Mouse (Mus musculus) spleen, adult 2 months (tissue): ENCODE results near the gene Ppcdc. TPM values are rescaled to one million over a fixed set of nuclear protein-coding genes. Genes with fewer than 3 reads are reported as not detected.
A peak's percentile ranks its signal among the peaks of the same experiment; 100 is the strongest.

Experiments used
- DNase-seq, 2 experiments: peaks; one replicate each; pipeline versions ENCODE4 v3.0.0 to v3.0.0-alpha.2; 2012 to 2021; ENCODE audit warnings: low spot score in 2 of 2, low read depth in 1 of 2
- H3K27ac ChIP-seq: fragments of 200-500 bp; 2 replicates; pipeline ENCODE4 v1.5.1; 2012; ENCODE audit warnings: low read length, inconsistent platforms; ENCODE audit not compliant: insufficient read depth
- H3K27me3 ChIP-seq: fragments of 200-500 bp; 2 replicates; pipeline ENCODE4 v1.6.1; 2012; ENCODE audit warnings: mild to moderate bottlenecking, moderate library complexity, low read length, inconsistent platforms; ENCODE audit not compliant: control insufficient read depth, insufficient read depth
- H3K36me3 ChIP-seq: fragments of 200-500 bp; 2 replicates; pipeline ENCODE4 v1.6.1; 2012; ENCODE audit warnings: mild to moderate bottlenecking, low read length, inconsistent platforms; ENCODE audit not compliant: control insufficient read depth, insufficient read depth
- H3K4me1 ChIP-seq: fragments of 200-500 bp; 2 replicates; pipeline ENCODE4 v1.6.1; 2011; ENCODE audit warnings: inconsistent platforms; ENCODE audit not compliant: control insufficient read depth, insufficient read depth, insufficient read length
- H3K4me3 ChIP-seq: fragments of 200-500 bp; 2 replicates; pipeline ENCODE4 v1.5.1; 2011; ENCODE audit warnings: mild to moderate bottlenecking, inconsistent platforms; ENCODE audit not compliant: insufficient read depth, insufficient read length; ENCODE audit errors: extremely low read depth
- CTCF ChIP-seq: fragments of 200-500 bp; IDR thresholded peaks from 2 replicates; pipeline ENCODE4 v1.5.1; 2011; ENCODE audit warnings: mild to moderate bottlenecking, inconsistent platforms; ENCODE audit not compliant: insufficient read depth, insufficient read length, insufficient replicate concordance; ENCODE audit errors: extremely low read depth
- POLR2A ChIP-seq: fragments of 200-500 bp; IDR thresholded peaks from 2 replicates; pipeline ENCODE4 v1.6.1; 2011; ENCODE audit warnings: low read depth, low read length, inconsistent platforms
- WGBS: fragments of 180-500 bp; shearing (Covaris S2); methylation state at CpG from one replicate; pipeline ENCODE4 v1.1.7; 2018; 5-methylcytosine and 5-hydroxymethylcytosine counted together
- polyA plus RNA-seq: library from polyadenylated mRNA; depleted of rRNA; stranded (reverse); fragments of >200 nt; gene quantifications from 2 replicates; pipeline ENCODE4 v1.2.3, GENCODE M21; 2012

Gene Ppcdc
- polyA plus RNA-seq, 1 experiment: 67.0 TPM

DNA sequence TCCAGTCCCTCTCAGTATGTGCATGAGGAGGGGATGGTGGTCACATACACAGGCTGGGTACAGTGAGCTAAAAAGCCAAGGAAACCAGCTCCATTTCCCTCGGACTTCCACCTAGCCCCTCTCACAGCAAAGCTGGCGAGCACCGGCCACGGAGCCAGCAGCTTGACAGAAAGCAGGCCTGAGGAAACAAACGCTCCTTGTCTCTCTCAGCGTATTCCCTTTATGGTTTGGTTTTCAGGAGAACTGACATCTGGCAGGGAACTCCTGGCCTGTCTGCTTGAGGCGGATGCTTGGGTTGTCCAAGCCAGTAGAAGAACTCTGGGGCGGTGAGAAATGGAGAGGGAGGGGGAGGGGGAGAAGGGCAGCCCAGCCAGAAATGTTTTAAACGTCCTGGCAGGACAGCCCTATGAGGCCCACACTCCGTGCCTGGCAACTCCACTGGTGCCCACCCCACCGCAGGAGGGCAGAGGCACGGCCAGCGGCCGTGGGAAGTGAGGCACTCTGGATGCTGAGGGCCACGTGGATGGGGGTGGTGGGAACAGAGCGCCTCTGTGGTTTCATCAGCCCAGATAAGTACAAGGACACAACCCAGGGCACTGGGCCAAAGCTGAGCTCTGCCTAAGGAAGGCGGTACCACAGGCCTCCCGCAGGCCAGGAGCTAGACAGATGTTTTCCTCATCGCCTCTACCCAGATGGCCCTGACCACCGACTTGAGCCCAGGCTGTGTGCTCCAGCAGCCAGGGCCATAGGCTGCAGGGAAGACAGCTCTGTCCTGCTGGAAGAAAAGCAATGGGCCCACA, 19.4 kb downstream of the Ppcdc start:
- peak; percentile 18 to 41 for DNase-seq
- H3K36me3 ChIP-seq: no peaks in the 10 kb centered on the region
- WGBS: 32% methylated on average over 20 of the region's 20 CpGs
- no peaks in the 10 kb centered on the region for H3K27me3 ChIP-seq
- peak overlapping the region; percentile 47; the same call in 1 of the 2 replicates for H3K4me3 ChIP-seq
- H3K4me1 ChIP-seq: peaks cover 19% of the 10 kb centered on the region
- TF ChIP-seq CTCF: no peak
- no peak for TF ChIP-seq POLR2A
- peak overlapping the region; percentile 90 for H3K27ac ChIP-seq

DNA sequence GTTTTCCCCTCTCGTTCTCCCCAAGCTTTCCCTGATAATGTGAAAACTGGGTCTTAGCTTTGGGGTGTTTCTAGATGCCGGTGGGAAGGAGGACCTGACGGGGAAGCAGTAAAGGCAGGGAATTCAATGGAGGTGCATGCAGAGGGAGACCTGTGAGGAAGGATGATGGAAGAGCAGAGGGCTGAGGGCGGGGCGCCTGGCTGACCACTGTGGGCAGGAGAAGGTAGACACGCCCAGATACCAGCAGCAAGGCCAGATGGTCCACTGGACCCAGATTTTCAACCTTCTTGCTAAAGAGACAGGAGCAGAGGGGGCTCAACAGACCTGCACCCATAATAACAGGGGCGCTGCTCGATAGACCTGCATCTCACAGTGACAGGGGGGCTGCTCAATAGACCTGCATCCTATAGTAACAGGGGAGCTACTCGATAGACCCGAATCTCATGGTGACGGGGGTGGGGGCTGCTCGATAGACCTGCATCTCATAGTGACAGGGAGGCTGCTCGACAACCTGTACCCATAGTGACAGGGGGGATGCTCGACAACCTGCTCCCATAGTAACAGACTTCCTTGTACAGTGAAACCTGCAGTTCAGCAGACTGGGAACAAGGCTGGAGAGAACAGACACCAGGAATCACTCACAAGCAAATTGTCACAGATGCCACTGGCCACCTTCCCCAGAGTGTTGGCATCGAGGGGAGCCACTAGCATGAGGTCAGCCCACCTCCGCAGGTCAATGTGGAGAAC, 20.2 kb downstream of the Ppcdc start:
- H3K27ac ChIP-seq: peak overlapping the region; percentile 90; the same call in 1 of the 2 replicates
- H3K4me1 ChIP-seq: peaks cover 19% of the 10 kb centered on the region
- no peak for TF ChIP-seq POLR2A
- TF ChIP-seq CTCF: no peak
- 85% methylated on average over 16 of the region's 16 CpGs for WGBS
- no peak overlapping the region for H3K4me3 ChIP-seq
- no peaks in the 10 kb centered on the region for H3K27me3 ChIP-seq
- DNase-seq: no peak
- H3K36me3 ChIP-seq: peaks cover under 1% of the 10 kb centered on the region; the same call in 1 of the 2 replicates

DNA sequence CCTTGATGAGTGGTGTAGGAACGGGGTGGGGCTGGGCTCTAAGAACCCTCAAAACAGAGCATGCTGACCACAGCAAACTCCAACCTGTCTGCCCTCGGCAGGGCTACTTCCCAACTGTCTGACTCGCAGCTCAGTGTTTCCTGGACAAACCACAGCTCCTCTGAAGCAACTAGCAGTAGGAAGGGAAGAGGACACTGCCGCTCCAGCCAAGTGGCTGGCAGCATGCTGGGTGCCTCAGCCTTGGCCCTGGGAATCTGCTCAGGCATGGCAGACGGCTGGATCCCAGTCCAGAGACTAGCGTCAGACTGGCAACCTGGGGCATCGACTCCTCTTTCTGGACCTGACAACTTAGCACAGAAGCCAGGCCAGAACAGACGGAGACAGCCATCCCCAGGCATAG, 22.6 kb downstream of the Ppcdc start:
- H3K4me1 ChIP-seq: peaks cover 19% of the 10 kb centered on the region
- no peak overlapping the region for H3K4me3 ChIP-seq
- H3K27ac ChIP-seq: no peak overlapping the region
- no peak for DNase-seq
- H3K27me3 ChIP-seq: no peaks in the 10 kb centered on the region
- TF ChIP-seq CTCF (no peak), POLR2A (no peak)
- 61% methylated on average over 8 of the region's 8 CpGs for WGBS
- H3K36me3 ChIP-seq: peaks cover 14% of the 10 kb centered on the region

DNA sequence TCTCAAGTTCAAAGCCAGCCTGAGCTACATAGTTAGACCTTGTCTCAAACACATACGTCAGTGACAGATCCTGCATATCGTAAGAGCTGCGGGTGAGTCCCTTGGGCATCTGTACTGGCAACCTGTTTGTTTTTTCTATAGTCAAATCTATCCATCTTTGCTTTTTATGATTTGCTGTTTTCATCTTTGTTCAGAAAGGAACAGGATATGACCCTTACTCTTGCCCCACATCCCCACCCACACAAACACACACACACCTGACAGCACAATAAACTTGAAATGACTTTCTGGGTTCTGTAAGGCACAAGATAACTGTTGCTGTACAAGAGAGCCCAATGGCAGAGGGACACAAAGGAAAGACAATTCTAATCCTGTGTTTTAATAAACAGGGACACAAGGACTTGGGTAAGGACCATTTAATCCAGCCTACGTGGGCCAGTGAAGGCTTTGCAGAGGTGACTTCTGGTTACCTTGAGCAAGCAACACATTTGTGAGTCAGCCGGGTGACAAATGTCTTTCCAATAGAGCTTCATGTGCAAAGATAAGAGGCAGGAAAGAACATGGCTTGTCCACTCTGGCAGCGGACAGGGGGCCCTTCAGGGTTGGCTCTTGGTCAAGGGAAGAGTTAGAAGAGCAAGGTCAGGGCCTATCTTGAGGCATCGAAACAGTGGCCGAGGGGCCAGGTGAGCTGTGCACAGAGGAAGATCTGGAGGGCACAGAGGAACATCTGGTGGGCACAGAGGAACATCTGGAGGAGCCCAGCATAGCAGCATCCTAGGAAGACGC, 32.6 kb downstream of the Ppcdc start:
- TF ChIP-seq CTCF (no peak), POLR2A (no peak)

DNA sequence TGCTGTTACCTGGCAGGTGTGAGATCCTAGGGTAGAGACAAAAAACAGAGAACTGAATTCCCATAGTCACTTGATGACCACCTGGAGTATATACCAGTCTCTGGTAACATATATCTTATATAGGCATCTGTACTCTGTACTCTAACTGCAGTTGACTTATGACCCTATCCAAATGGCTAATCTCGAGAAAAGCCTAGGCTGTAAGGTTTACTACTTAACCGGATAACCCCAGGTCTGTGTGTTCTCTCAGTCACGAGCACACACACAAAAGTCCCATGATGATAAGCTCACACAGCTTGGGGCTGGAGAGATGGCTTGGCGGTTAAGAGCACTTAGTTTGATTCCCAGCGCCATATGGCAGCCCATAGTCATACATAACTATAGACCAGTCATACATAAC, 33.5 kb downstream of the Ppcdc start:
- H3K4me1 ChIP-seq: no peaks in the 10 kb centered on the region
- H3K27ac ChIP-seq: no peak overlapping the region
- DNase-seq: no peak
- no peaks in the 10 kb centered on the region for H3K27me3 ChIP-seq
- H3K4me3 ChIP-seq: no peak overlapping the region
- H3K36me3 ChIP-seq: no peaks in the 10 kb centered on the region
- TF ChIP-seq POLR2A (no peak), CTCF (no peak)
- WGBS: 92% methylated on average over 5 of the region's 5 CpGs

More for the DNA sequence above, 32.6 kb downstream of the Ppcdc start:
- Histone ChIP-seq H3K36me3 (peaks cover 3% of the 10 kb centered on the region; the same call in 1 of the 2 replicates), H3K27ac (no peak overlapping the region), H3K27me3 (no peaks in the 10 kb centered on the region), H3K4me1 (no peaks in the 10 kb centered on the region), H3K4me3 (no peak overlapping the region)
- WGBS: 88% methylated on average over 9 of the region's 9 CpGs
- DNase-seq: no peak

DNA sequence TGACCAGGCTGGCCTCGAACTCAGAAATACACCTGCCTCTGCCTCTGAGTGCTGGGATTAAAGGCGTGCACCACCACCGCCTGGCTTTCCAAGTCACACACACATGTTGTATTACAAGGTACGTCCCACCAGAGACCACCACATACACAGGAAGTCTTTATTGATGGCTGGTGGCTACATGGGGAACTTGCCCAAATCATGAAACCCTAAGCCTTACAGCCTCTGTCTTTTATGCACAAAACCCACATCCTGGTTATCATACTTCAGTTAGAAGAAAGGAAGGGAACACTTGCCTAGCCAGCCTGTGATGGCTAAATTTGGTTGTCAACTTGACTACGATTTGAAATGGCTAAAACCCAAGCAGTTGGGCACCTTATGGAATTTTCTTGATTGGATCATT, 35.9 kb downstream of the Ppcdc start:
- 26% methylated on average over 5 of the region's 5 CpGs for WGBS
- H3K4me3 ChIP-seq: no peak overlapping the region
- no peaks in the 10 kb centered on the region for H3K27me3 ChIP-seq
- no peaks in the 10 kb centered on the region for H3K36me3 ChIP-seq
- no peak for TF ChIP-seq CTCF
- TF ChIP-seq POLR2A: no peak
- no peak overlapping the region for H3K27ac ChIP-seq
- no peaks in the 10 kb centered on the region for H3K4me1 ChIP-seq
- peak in 1 of 2 experiments; percentile 8 for DNase-seq
